Mouse (Mus musculus) G1E (cell line): Measurements from ENCODE around the gene Pcbd1.

Source experiments
- CTCF ChIP-seq: IDR thresholded peaks from 2 replicates; pipeline ENCODE4 v1.5.1; 2012; ENCODE audit warnings: low read depth, low read length, inconsistent platforms, mixed read lengths
- GATA2 ChIP-seq: IDR thresholded peaks from 2 replicates; pipeline ENCODE4 v1.6.1; 2012; ENCODE audit warnings: low read depth, low read length, inconsistent platforms, borderline replicate concordance

DNA sequence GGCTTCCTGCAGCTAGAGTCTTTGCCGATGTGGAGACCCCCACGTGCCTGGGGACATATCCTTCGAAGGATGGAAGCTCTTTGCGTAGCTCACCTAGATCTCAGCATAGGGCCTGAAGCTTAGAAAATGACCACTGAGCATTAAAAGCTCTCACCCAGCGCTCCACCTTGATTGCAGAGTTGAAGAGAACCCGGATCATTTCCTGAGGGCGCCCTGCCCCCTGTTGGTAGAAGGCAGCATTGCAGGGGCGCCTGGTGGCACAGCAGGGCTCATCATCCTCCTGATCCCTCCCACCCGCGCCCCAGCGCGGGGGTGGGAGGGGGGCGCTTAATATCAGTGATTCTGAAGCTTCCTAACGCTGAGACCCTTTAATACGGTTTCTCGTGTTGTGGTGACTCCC, 16.8 kb upstream of the Pcbd1 start:
- no peak for TF ChIP-seq CTCF
- no peak for TF ChIP-seq GATA2
